Mouse (Mus musculus): Measurements from ENCODE around the gene Akap8l.

GRCm38 (mm10) chr17:32382576-32382975 is 32.2 kb upstream of the Akap8l start:
- no peak for TF ChIP-seq CTCF (IDR thresholded peaks at IDR 0.05; ENCODE audit: borderline replicate concordance, insufficient read depth, low read length)
- TF ChIP-seq POLR2A (IDR thresholded peaks at IDR 0.05; ENCODE audit: low read depth, low read length), result no peak
